Comparison of ENCODE assay signal across 11 mouse cellular contexts in the genomic region with DNA sequence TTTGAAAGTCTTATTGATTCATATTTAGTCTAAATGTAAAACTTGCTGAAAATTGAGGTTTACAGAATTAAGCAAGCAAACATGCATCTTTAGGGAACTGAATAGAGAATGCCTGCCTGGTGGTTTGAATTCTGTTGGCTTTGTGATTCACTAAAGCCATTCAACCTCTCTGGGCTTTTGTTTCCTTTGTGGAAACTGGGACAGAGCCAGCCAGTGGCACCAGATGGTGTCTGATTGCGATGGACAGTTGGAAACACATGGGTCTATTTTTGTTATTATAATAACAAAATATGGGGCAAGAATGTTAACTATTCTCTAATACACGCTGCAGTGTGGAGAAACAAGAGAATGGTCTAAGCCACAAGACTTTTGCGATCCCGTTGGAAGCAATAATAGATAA. TPM values are rescaled to one million over a fixed set of nuclear protein-coding genes. Genes with fewer than 3 reads are reported as not detected.
DNase-seq lines count a peak whose midpoint lies in the region; ATAC-seq and TF ChIP-seq lines count a peak whose summit lies in the region.
"Had no signal": no experiment of that assay in that cellular context is flagged by ENCODE, and none has a peak within 500 bp of the region (broad histone marks: within the 10 kb centered on the region; RNA-seq: fewer than 3 reads in every experiment).

No protein-coding gene starts in this region.

- H3K4me2 ChIP-seq in neural tube, embryonic 11.5 days (ENCODE audit: low read depth), result no peak overlapping the region
- no peak overlapping the region for H3K4me2 ChIP-seq in hindbrain, embryonic 12.5 days (replicated peaks)
- H3K4me2 ChIP-seq: limb, embryonic 12.5 days had no signal

- WGBS in neural tube, embryonic 11.5 days, result 53% methylated on average over 4 of the region's 4 CpGs
- 11% methylated on average over 4 of the region's 4 CpGs for whole genome bisulfite sequencing in hindbrain, embryonic 12.5 days
- 92% methylated on average over 4 of the region's 4 CpGs for WGBS in thymus, adult 2 months

- no peak for TF ChIP-seq POLR2A in thymus, adult 2 months (IDR thresholded peaks at IDR 0.05; ENCODE audit: control insufficient read depth, extremely low read depth, insufficient read depth, low read length, poor library complexity)

- H3K9ac ChIP-seq in neural tube, embryonic 11.5 days (ENCODE audit: low read length), result no peak overlapping the region
- no peak overlapping the region for H3K9ac ChIP-seq in hindbrain, embryonic 12.5 days
- H3K9ac ChIP-seq: limb, embryonic 12.5 days had no signal

- no peaks in the 10 kb centered on the region; the same call in 1 of the 2 replicates for H3K4me1 ChIP-seq in neural tube, embryonic 11.5 days (ENCODE audit: control insufficient read depth, insufficient read depth, low read length)
- no peaks in the 10 kb centered on the region for H3K4me1 ChIP-seq in hindbrain, embryonic 12.5 days
- no peaks in the 10 kb centered on the region for H3K4me1 ChIP-seq in thymus, adult 2 months (replicated peaks; ENCODE audit: control insufficient read depth, insufficient read depth, low read length)
- H3K4me1 ChIP-seq: limb, embryonic 12.5 days had no signal

- no peak for TF ChIP-seq CTCF in thymus, adult 2 months (IDR thresholded peaks at IDR 0.05; ENCODE audit: borderline replicate concordance, control insufficient read depth, extremely low read depth, insufficient read depth, low read length, poor library complexity)

- H3K36me3 ChIP-seq in neural tube, embryonic 11.5 days (ENCODE audit: control insufficient read depth, insufficient read depth, low read length), result no peaks in the 10 kb centered on the region
- H3K36me3 ChIP-seq in hindbrain, embryonic 12.5 days, result no peaks in the 10 kb centered on the region
- H3K36me3 ChIP-seq in thymus, adult 2 months (ENCODE audit: control insufficient read depth, insufficient read depth, low read length), result no peaks in the 10 kb centered on the region
- H3K36me3 ChIP-seq: limb, embryonic 12.5 days had no signal

- H3K27me3 ChIP-seq in neural tube, embryonic 11.5 days (ENCODE audit: control insufficient read depth, insufficient read depth, low read length), result no peaks in the 10 kb centered on the region
- no peaks in the 10 kb centered on the region for H3K27me3 ChIP-seq in hindbrain, embryonic 12.5 days
- H3K27me3 ChIP-seq in thymus, adult 2 months (ENCODE audit: control insufficient read depth, insufficient read depth, low read length), result no peaks in the 10 kb centered on the region
- H3K27me3 ChIP-seq: limb, embryonic 12.5 days had no signal

- peak; percentile 32 for DNase-seq in neural tube, embryonic 11.5 days (ENCODE audit: low spot score)
- no peak for DNase-seq in neural tube, embryonic 10.5 days (ENCODE audit: extremely low spot score, low spot score)
- peak; percentile 58 to 60 for DNase-seq in cerebellum, postnatal 36 days
- no peak for DNase-seq in thymus, adult 2 months
- DNase-seq in frontal cortex, postnatal 14 days (ENCODE audit: low spot score in 2 of 2), result no peak
- DNase-seq in thymus, adult 18-20 months, result no peak
- DNase-seq: lung, postnatal 4 days had no signal

- H3K9me3 ChIP-seq in neural tube, embryonic 11.5 days (ENCODE audit: control insufficient read depth, low read length), result no peaks in the 10 kb centered on the region
- H3K9me3 ChIP-seq in hindbrain, embryonic 12.5 days (replicated peaks), result no peaks in the 10 kb centered on the region
- H3K9me3 ChIP-seq: limb, embryonic 12.5 days had no signal

- ATAC-seq in neural tube, embryonic 11.5 days (ENCODE audit: insufficient read depth, low FRiP score, low TSS enrichment), result peak; percentile 62
- peak; percentile 71 for ATAC-seq in hindbrain, embryonic 12.5 days (ENCODE audit: low FRiP score)
- no peak for ATAC-seq in granulocyte monocyte progenitor cell, adult 5-6 weeks (replicated peaks; ENCODE audit: poor library complexity, severe bottlenecking)

- no peak overlapping the region for H3K4me3 ChIP-seq in neural tube, embryonic 11.5 days (ENCODE audit: low read depth, low read length)
- H3K4me3 ChIP-seq in hindbrain, embryonic 12.5 days, result no peak overlapping the region
- H3K4me3 ChIP-seq in thymus, adult 2 months (ENCODE audit: control insufficient read depth, insufficient read depth, low read length), result no peak overlapping the region
- H3K4me3 ChIP-seq: layer of hippocampus, adult 2 months; limb, embryonic 12.5 days had no signal

- no peak overlapping the region for H3K27ac ChIP-seq in neural tube, embryonic 11.5 days (ENCODE audit: low read depth, low read length)
- H3K27ac ChIP-seq in hindbrain, embryonic 12.5 days, result no peak overlapping the region
- H3K27ac ChIP-seq in thymus, adult 2 months (ENCODE audit: control insufficient read depth, insufficient read depth, low read length), result no peak overlapping the region
- H3K27ac ChIP-seq: layer of hippocampus, adult 2 months; limb, embryonic 12.5 days had no signal

RNA-seq across cellular contexts. Expression of a gene that starts 39.8 kb away (rescaled TPM):
- 258 and 268 TPM in 2 replicates for polyA plus RNA-seq in neural tube, embryonic 11.5 days (2014; fragmentation: Nextera tagmentation; extraction: Ambion mirVana)
- polyA plus RNA-seq in hindbrain, embryonic 12.5 days (2016; fragmentation: Nextera tagmentation; extraction: Ambion mirVana), result 261 and 289 TPM in 2 replicates
- polyA plus RNA-seq in thymus, adult 2 months (2012; rRNA removed), result 37.6 and 41.7 TPM in 2 replicates
- 46.8 and 47.3 TPM in 2 replicates for total RNA-seq in granulocyte monocyte progenitor cell, adult 5-6 weeks (2014; fragmentation: Nextera tagmentation)
- total RNA-seq in granulocyte monocyte progenitor cell, adult 5-6 weeks (2017), result 93.0 and 99.7 TPM in 2 replicates

RNA-seq across cellular contexts. Expression of a gene that starts 59.7 kb away (rescaled TPM):
- polyA plus RNA-seq in neural tube, embryonic 11.5 days (2014; fragmentation: Nextera tagmentation; extraction: Ambion mirVana), result 1.1 and 1.8 TPM in 2 replicates
- polyA plus RNA-seq in hindbrain, embryonic 12.5 days (2016; fragmentation: Nextera tagmentation; extraction: Ambion mirVana), result 1.7 and 3.6 TPM in 2 replicates
- polyA plus RNA-seq in thymus, adult 2 months (2012; rRNA removed), result 3.0 and 4.3 TPM in 2 replicates
- total RNA-seq in granulocyte monocyte progenitor cell, adult 5-6 weeks (2014; fragmentation: Nextera tagmentation), result 22.2 and 33.2 TPM in 2 replicates
- total RNA-seq in granulocyte monocyte progenitor cell, adult 5-6 weeks (2017), result 19.0 and 21.4 TPM in 2 replicates

Comparison
In these comparisons a context has a peak if more than half of its experiments do, and no peak if none do; other contexts are left out.
1. DNase-seq: peak in neural tube, embryonic 11.5 days (single experiment) and cerebellum, postnatal 36 days (2 of 2); none in neural tube, embryonic 10.5 days (single experiment), thymus, adult 2 months (single experiment), frontal cortex, postnatal 14 days (0 of 2) and thymus, adult 18-20 months (0 of 2).